Mouse (Mus musculus) embryo, embryonic 11.5 days (tissue): ENCODE results near the gene Tmem209.

Source experiments
- DNase-seq: peaks from one replicate; pipeline ENCODE4 v3.0.0-alpha.2; 2012; ENCODE audit warnings: low read depth, low spot score

Gene Tmem209

DNA sequence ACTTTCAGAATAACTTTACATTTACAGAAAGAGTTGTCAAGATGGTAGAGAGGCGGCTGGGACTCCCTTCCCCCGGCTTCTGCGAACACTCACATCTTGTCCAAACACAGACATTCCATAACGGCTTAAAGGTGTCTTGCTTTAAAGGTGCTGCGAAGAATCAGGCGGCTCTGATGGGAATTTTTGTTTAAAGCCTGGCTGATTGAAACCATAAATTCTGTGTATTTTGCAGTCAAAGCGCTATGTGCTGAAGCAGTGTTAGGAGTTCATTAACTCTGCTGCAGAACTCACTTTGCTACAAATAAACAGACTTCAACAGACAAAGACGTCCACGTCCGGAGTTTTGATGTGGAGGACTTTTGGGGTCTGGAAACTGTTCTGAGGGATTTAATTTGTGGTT, 28.7 kb upstream of the Tmem209 start:
- DNase-seq: no peak

DNA sequence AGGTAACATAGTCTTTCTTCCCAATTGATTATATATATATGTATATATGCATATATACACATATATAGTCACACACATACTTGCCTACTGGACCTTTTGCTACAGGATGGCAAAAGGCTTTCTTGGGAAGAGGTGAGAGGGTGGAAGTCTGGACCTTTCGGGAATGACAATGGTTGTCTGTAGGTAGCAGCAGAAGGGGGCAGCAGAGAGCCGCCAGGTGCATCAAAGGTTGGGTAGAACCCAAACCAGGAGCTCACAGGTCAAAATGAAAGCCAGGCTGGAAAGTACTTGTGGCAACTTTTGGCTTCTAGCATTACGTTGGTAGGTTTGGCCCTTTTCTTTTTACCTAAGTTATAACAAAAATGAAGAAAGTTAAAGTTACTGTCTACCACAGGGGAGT, 25.8 kb upstream of the Tmem209 start:
- no peak for DNase-seq

DNA sequence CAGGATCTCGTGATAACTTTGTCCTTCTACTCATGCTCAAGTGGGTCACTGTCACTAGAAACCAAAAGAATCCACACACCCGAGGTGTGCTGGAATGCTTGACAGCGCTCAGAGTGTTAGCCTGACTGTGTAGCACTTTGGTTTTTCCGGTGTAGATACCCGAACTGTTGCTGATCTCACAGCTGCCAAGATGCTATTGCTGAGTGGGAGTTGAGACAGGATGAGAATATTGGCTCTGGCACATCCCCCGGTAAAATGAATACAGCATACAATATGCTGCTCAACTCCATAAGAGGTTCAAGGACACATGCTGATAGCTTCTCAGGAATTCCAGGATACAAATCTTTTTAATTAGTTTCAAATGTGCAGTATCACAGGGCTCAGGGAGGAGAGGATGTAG, 19.2 kb upstream of the Tmem209 start:
- no peak for DNase-seq

DNA sequence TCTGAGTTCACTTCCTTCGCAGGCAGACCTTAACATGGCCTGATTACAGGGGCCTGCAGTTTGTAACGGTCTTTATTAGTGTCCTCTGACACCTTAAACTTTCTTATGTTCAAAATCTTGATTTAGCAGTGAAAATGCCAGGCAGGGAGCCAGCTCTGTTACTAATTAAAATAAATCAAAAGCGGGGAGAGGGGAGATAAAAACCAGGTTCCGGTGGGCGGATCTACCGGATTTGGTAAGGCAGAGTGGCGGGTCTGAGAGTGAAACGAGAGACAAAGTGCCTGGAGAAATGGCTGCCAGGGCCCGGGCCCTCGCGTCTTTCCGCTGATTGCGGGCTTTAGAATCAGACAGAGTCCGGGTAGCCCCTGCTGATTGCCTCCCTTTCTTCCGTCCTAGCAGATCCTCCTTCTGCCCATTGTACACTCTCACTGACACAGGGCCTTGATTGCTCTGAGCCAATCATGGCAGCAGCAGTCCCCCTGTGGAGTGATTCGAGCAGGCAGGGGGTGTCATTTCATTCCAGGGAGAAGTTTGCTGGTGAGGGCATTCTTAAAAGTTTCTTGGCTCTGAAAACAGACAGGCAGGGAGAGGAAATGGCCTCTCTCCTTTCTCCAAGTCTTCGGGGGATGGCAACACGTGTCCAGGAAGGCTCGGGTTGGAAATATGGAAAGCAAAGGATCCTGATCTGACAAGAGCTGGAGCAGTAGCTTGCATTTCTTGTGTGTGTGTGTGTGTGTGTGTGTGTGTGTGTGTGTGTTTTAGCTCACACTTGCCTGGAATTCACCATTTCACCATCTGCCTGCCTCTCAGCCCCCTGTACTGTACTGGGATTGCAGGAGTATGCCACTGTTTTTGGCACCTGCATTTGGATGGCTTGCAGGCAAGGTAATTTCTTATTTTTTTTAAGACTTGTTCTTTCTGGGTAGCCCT, 17.3 kb upstream of the Tmem209 start:
- DNase-seq: no peak

DNA sequence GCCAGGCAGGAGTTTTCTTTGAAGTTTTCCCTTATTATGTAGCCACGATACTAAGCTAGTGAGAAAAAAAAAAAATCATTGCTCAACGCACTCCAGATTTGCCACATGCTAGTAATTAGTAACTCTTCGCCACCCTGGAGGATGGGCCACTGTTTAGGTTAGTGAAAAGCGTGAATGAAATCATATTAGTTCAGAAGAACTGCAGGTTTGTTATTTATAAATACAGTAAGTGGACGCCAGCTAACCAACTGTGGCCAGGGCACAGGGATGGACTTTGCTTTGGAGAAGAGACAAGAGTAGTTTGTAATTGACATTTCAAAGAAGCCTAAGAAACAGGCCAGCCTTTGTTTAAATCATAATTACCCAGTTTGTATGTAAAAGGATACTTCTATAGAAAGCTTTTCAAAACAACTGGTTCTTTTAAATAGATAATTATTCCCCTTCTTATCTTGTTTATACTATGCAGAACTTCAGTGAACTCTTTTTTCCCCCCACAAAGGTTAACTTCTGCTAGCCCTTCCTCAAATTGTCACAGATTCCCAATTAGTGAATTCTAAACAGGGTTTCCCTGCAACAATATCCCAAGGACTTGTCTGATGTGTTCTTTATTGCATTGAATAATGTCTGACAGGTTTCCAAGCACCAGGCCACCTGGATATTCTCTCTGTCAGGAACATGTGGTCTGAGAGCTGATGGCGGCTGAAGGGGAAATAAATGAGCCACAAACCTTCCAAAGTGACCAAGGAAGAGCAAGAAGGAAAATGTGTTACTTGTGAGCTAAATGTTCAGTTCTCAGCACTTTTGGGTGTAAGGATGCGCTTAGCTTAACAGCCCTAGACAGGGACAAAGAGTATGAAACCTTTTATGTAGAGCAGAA, 16.1 kb upstream of the Tmem209 start:
- DNase-seq: no peak

DNA sequence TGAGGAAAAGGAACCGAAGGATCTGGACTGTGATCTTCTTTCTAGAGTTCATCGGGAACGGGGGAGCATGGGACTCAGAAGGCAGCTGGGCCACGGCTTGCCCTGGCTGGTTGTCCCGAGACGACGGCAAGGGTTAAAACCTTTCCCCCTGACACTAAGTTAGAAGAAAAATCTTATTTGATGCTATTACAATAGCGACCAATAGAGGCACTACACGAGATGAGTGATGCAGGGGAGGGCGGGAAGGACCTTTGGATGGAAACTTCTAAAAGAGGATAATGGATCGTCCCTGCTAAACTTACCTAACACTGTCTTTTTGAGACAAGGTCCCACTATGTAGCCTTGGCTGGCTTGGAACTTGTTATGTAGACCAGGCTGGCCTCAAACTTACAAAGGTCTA, 10.8 kb upstream of the Tmem209 start:
- DNase-seq: no peak

DNA sequence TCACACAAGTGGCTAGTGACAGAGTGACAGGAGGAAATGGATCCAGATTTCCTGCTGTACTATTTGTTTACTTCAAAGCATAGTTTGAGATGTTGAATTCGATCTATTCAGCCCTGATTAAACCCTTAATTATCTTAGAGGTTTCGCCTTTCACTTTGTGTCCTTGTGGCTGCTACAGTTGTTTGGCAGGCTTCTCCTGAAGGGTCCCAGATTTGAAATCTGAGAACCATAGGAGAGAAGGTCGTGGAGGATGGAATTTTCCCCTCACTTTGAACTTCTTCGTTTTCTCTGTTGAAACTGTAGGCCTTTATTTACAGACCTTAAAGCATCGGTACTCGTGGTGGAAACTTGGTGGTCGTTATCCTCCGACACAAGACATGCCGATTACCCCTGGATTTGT, 4.7 kb upstream of the Tmem209 start:
- DNase-seq: no peak

DNA sequence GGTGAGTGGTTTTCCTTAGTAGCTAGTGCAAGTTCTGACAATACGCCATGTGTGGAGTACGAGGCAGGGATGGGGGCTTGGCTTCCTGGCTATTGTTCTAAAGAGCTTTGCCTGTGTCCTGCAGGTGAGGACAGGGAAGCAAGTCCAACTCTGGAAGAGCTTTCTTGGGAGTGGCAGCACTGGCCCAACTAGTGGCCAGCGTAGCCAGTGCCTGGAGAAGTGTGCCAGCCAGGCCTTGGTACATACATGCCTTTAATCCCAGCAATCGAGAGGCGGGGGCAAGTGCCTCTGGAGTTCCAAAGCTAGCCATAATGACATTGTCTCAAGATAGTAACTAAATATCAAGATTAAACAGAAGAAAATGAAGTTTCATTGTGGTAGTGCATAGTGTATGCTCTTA, 708 bp upstream of the Tmem209 start:
- DNase-seq: no peak

DNA sequence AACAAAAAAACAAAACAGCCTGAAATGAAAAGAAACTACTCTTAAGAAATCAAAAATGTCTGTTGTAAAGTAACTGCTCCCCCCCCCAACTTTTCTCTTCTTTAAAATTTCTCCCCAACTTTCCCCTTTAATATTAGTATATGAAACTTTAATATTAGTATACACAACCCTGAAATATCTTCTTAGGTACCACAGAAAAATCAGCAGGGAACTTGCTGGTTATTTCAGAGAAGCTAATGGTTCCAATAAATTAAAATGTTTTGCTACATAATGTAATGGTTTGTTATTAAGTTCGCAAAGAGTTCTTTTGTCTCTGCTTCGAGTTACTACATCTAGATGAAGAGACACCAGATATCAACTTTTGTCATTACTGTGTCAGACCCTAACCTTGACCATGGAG, 759 bp downstream of the Tmem209 start:
- no peak for DNase-seq

DNA sequence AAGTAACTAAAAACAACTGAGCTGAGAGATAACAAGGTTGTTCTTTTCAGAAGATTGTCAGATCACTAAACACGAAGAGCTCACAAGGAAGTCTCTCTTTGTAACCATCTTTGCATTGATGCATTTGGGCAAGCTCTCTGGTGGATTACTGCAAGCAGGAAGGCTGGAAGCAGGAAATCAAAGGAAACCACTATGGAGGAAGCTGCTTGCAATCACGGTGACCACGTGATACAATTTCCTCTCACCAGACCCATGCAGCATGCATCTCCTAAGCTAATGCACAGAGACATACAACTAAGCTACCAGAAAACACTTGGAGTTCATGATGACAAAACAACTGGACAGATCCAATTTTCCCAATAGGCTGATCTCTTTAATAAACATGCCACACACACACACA, 10.5 kb downstream of the Tmem209 start:
- DNase-seq: no peak

DNA sequence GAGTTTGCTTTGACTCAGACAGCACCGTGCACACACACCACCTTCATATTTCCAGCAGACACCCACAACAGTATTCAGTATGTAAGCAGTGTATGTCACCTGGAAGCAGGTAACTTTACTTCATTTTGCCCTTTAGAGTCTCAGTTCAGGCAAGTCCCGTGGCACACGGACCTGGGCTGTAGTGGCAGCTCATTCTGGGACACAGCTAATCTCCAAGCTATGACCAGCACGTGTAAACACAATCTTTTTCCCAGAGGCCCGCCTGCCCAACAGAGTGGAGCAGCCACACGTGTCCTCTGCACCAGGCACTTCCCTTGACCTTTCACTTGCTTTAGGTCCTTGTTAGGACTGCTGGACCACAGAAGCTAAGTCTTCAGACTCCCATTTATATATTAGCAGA, 23.1 kb downstream of the Tmem209 start:
- DNase-seq: no peak

DNA sequence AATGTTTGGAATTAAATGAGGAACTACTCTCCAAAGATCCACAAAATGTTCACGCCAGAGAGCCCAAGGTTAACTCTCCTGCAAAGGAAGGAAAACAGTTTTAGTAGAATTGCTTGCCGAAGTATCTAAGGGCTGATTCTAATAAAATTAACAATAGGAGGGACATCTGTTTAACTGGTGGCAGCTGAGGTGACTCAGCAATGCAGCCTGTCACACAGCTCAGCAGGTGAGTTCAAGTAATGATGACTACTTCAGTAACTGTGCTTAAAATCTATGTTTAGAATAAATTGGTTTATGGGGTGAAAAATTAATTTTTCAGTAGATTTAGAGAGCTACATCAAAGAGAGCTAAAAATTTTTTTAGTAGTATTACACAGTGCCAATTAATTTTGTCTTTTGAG, 26.7 kb downstream of the Tmem209 start:
- DNase-seq: no peak

DNA sequence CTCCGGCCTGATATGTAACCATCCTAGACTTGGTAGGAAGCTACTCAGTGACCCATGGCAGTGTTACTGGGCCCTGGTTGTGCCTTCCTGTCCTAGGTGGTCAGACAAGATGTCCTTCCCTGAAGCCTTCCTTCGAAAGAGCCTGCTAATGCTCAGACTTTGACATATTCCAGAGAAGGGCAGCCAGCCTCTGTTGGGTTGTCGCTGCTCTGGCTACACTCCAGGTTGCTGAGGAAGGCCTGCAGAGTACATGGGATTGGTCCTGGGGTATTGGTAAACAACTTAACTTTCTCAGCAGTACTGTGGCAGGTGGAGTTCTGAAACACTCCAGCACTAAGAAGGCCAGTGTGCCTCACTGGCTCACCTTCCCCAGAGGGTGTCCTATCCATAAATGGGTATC, 30.2 kb downstream of the Tmem209 start:
- DNase-seq: no peak

DNA sequence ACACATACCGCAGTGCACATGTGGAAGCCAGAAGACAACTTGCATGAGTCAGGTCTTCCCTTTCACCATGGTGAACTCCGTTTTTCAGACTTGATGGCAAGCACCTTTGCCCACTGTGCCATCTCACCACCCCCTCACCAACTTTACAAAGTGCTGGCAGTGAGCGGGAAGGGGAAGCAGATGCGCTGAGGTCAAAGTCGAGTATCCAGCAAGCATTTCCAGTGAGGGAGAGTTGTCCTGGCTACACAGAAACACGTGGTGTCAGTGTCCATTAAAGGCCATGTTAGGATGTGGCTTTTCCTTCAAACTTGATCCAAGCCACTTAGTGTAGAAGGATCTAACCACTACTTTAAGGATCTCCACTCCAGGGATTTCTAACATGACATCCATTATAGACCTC, 31.8 kb downstream of the Tmem209 start:
- DNase-seq: no peak

DNA sequence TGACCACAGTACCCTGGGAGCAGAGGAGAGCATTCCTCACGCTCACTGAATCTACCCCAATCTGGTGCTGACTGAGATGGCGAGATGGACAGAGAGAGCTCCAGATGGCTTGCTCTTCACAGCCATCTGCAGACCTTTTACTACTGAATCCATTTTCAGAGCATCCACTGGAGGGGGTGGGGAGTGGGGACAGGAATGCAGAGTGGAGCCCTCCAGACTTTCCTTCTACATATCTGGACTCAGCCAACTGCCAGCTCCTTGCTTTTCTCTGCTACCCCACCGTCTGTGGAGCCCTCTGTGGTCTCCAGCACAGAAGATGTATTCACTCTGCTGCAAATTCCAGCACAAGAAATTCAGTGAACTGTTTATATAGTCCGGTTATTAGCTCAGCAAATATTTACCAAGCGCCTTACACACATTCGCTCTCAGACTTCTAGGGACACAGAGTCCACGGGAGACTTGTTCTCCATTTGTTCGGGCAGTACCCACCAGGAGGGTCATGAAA, 32.3 kb downstream of the Tmem209 start:
- DNase-seq: no peak

DNA sequence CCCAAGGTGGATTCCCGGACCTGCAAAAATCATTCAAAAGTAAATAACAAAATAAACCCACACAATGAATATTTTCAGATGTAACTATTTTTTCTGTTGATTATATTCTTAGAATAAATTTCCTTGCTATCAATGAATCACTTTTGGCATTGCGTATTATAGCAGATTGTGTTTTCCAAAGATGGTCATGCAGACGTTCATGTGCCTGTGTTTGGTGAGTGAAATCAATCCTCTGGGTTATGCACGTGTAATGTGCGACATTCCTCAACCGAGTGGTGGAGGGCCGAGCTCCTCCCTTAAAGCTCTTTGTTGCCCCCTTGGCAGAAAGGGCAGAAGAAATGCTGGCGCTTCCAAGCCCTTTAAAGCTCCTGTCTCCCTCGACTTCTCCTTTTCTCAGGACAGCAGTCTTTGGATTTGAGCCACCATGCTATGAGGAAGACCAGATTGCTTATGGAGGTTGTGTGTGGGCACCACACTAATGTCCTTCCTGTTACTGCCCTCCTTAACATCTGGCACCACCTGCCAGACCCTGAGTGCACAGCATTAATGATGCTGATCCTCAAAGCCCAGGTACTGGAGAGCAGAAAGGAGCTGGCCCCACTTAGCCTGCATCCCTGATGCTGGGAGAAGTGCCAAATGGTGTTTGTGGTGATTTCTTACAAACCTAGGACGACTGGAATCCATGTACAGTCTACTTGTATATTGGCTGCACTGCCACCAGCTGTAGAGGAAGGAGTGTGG, 33.4 kb downstream of the Tmem209 start:
- DNase-seq: no peak

DNA sequence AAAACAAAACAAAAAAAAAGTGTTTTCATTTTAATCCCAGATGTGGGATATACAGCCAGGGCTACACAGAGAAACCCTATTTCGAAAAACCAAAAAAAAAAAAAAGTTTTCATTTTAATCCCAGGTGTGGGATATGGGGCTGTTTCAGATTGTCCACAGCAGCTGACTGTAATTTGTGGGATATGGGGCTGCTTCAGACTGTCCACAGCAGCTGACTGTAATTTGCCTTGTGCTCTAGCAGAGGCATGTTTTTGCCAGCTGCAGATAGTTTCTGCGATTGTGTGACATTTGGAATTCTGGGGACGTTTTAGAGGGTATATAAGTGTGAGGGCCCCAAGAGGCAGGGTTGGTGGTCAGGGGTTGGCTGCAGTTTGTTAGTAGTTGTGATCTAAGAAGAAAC, 37.9 kb downstream of the Tmem209 start:
- DNase-seq: no peak

DNA sequence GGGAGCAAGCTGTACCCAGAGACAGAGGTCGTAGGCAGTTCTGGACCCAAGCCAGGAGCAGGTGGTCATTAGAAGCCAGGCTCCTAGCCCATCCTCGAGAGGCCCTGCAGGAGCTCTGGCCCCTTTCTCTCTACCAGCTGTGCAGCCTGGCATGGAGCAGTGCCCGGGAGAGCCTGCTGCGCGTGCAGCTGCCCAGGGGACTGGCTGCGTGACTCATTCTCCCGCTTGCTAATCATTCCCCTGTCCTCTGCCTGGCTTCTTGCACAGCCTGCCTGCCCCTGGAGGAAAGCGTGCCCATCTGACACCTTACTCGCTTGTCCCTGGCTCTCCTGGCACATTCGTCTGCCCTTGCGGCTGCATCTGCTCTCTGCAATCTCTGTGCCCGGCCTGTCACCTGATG, 40.2 kb downstream of the Tmem209 start:
- no peak for DNase-seq

DNA sequence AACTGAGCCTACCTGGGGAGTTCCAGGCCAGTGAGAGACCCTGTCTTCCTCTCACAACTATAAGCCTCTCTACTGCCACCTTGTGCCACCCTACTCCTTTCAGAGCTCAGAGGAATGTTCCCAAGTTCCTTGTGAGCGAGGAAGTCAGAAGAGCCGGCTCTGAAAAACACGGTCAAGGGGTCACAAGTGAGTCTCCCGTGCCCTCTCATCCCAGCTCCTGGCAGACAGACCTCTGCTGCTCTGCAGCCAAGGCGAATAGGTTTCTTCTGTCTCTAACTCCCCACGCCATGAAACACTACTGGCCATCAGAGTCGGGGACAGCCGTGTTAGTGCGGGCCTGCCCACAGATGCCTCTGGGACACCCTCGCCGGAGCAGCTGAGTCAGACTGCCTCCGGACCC, 40.9 kb downstream of the Tmem209 start:
- no peak for DNase-seq

DNA sequence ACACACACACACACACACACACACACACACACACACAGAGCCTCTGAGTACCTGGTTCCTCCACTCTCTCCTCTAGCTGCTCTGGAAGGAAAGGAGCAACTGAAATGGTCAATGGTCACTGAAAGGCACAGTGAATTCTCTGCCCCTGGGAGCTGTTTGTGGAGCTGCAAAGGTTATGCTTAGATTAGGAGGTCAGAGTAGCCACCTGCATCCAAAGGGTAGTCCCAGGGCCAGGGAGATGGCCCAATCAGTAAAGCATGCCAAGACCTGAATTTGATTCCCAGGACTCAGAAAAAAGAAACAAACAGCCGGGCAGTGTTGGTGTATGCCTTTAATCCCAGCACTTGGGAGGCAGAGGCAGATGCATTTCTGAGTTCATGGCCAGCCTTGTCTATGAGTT, 41.5 kb downstream of the Tmem209 start:
- no peak for DNase-seq

DNA sequence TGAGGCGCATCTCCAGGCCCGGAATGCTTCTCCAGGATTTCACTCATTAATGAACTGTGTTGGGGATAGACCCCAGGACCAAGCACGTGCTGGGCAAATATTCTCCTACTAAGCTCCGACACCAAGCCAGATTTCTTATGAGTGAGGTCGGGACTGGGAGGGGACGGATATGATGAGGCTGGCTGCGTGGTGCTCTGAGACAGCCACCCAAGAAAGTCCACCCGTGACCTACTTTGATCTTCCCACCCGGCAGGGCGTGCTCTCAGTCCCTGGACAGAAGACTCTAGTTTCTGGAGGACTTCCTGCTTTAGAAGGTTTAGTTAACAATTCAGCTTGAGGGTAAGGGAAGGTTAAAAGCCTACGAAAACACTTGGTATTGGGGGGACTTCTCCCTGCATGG, 44.0 kb downstream of the Tmem209 start:
- DNase-seq: no peak

DNA sequence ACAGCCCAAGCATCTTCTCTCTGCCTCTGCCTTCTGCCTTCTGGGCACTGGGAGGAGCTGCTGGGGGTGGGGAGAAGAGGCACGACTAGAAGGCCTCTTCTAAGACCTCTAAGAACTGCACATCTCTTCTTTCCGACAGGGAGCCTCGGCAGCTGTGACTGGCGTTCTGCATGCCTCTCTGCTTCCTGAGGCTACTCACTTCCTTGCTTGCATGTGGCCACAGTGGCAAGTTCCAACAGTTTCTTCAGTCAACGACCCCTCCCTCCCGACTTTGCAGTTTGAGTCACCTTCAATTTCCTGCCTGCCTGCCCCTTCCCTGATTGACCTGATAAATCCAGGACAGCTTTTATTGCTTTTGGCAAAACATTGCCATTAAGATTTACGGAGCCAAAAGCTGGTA, 46.8 kb downstream of the Tmem209 start:
- no peak for DNase-seq
